Mouse (Mus musculus) lung, embryonic 16.5 days (tissue): Measurements from ENCODE around the gene Zcwpw1. TPM values are rescaled to one million over a fixed set of nuclear protein-coding genes. Genes with fewer than 3 reads are reported as not detected.
A peak's percentile ranks its signal among the peaks of the same experiment; 100 is the strongest.

ENCODE experiments used
- ATAC-seq: fragments of 200-750 bp; cut with Nextera tagmentation; 2 replicates; pipeline ENCODE4 v1.8.0; 2017; ENCODE audit warnings: low read depth, mild to moderate bottlenecking, moderate library complexity
- H3K27ac ChIP-seq: fragments of 300-500 bp; sonication (generic); 2 replicates; pipeline ENCODE4 v1.5.1; 2014; ENCODE audit warnings: mild to moderate bottlenecking, control low read depth, low read length
- H3K27me3 ChIP-seq: fragments of 300-500 bp; sonication (generic); 2 replicates; pipeline ENCODE4 v1.6.1; 2014; ENCODE audit warnings: low read depth, low read length, mixed read lengths; ENCODE audit not compliant: control insufficient read depth, insufficient read depth
- H3K36me3 ChIP-seq: fragments of 300-500 bp; sonication (generic); 2 replicates; pipeline ENCODE4 v1.6.1; 2014; ENCODE audit warnings: low read length; ENCODE audit not compliant: control insufficient read depth, insufficient read depth
- H3K4me1 ChIP-seq: fragments of 300-500 bp; sonication (generic); replicated peaks from 2 replicates; pipeline ENCODE4 v1.6.1; 2014; ENCODE audit warnings: low read length, mixed read lengths; ENCODE audit not compliant: control insufficient read depth, insufficient read depth
- H3K4me2 ChIP-seq: fragments of 300-500 bp; sonication (generic); 2 replicates; pipeline ENCODE4 v1.6.1; 2014; ENCODE audit warnings: low read depth, low read length, control low read depth
- H3K4me3 ChIP-seq: fragments of 300-500 bp; sonication (generic); 2 replicates; pipeline ENCODE4 v1.5.1; 2014; ENCODE audit warnings: mild to moderate bottlenecking, low read length, control low read depth
- H3K9ac ChIP-seq: fragments of 300-500 bp; sonication (generic); 2 replicates; pipeline ENCODE4 v1.6.1; 2014; ENCODE audit warnings: low read length, control low read depth
- H3K9me3 ChIP-seq: fragments of 300-500 bp; sonication (generic); 2 replicates; pipeline ENCODE4 v1.6.1; 2016; ENCODE audit warnings: low read length; ENCODE audit not compliant: control insufficient read depth
- WGBS: fragments of 180-500 bp; shearing (Covaris S2); extraction: QIAGEN DNeasy Blood & Tissue Kit; methylation state at CpG from one replicate; pipeline ENCODE4 v1.1.7; 2014; 5-methylcytosine and 5-hydroxymethylcytosine counted together
- polyA plus RNA-seq: library from polyadenylated mRNA; unstranded; fragments of >200 nt; fragmentation: Nextera tagmentation; extraction: Ambion mirVana; gene quantifications from 2 replicates; pipeline ENCODE4 v1.2.1, GENCODE M21; 2015

Zcwpw1 gene
- polyA plus RNA-seq, 1 experiment from 2014 or later = 24.3 TPM

- Histone ChIP-seq H3K27ac (no peak overlapping the region), H3K36me3 (peaks cover 28% of the 10 kb centered on the region)
- 86% methylated on average over 6 of the region's 6 CpGs for WGBS
Measured at GRCm38 (mm10) chr5:137751988-137752387, 35.6 kb upstream of the Zcwpw1 start.

DNA sequence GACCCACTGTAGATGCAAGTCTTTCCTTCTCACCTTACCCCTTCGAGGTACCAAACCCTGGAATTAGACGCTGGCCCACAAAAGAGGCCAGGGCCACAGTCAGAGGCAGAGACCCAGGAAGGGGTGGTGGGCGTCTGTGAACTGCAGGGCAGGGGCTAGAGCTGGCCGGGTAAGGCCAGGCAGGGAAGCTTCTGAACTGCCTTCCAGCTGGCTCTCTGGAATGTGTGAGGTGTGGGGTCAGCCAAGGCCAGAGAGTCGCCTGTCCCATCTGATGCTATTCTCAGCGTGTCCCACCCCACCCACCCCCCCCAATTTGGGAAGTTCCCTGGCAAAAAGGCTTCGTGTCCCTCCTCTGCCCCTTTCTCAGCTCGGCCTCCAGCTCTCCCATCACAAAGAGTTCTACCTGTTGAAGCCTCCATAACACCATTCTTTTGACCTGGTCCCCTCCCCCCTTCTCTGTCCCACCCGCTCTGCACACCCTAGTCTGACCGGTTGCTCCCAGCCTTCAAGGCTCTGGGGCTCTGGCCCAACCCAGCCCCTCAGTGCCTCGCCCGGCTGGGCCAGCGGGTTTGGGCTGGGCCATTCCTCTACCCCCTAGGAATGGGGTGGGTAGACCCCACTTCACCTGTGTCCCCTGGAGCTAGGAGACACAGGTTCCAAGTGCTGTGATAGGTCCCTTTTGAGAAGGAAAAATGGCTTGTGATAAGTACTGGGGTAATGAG, 34.3 kb upstream of the Zcwpw1 start:
- WGBS = 59% methylated on average over 13 of the region's 13 CpGs
- H3K4me1 ChIP-seq = peaks cover 29% of the 10 kb centered on the region
- ATAC-seq = peak; percentile 41; the same call in 1 of the 2 replicates
- H3K36me3 ChIP-seq = peaks cover 34% of the 10 kb centered on the region
- peak overlapping the region; percentile 39 for H3K27ac ChIP-seq
- 0 out of 2 replicates have a peak overlapping the region, but pooled peaks have one; percentile 0 for H3K9ac ChIP-seq
- no peaks in the 10 kb centered on the region for H3K27me3 ChIP-seq
- no peak overlapping the region for H3K4me3 ChIP-seq
- H3K4me2 ChIP-seq = no peak overlapping the region
- H3K9me3 ChIP-seq = no peaks in the 10 kb centered on the region

More at GRCm38 (mm10) chr5:137751988-137752387, 35.6 kb upstream of the Zcwpw1 start:
- Histone ChIP-seq H3K4me3 (no peak overlapping the region), H3K9me3 (no peaks in the 10 kb centered on the region), H3K4me1 (peaks cover 27% of the 10 kb centered on the region), H3K27me3 (no peaks in the 10 kb centered on the region), H3K4me2 (no peak overlapping the region), H3K9ac (no peak overlapping the region)
- ATAC-seq = no peak

DNA sequence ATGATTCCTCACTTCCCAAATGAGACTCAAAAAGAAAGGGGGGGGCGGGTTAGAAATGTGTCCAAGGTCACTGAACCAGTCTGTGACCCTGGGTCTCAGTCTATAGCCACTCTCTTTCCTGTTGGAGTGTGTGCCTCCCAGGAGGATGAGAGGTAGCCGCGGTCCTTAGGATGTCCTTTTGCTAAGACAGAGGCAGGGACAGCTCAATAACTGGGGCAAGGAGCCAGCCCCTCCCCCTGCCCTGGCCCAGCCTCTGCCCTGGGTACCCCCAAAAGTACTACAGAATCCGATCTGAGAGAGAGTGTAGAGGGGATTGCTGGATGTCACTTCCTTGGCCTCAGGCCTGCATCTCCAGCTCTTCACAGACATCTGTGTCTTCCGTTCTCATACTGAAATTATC, 32.2 kb upstream of the Zcwpw1 start:
- Histone ChIP-seq H3K36me3 (peaks cover 37% of the 10 kb centered on the region), H3K4me2 (no peak overlapping the region), H3K4me3 (no peak overlapping the region), H3K4me1 (peaks cover 21% of the 10 kb centered on the region), H3K9me3 (no peaks in the 10 kb centered on the region), H3K27me3 (no peaks in the 10 kb centered on the region), H3K27ac (peak overlapping the region; percentile 12; the same call in 1 of the 2 replicates), H3K9ac (no peak overlapping the region)
- WGBS = 75% methylated on average over 5 of the region's 5 CpGs
- ATAC-seq = no peak

DNA sequence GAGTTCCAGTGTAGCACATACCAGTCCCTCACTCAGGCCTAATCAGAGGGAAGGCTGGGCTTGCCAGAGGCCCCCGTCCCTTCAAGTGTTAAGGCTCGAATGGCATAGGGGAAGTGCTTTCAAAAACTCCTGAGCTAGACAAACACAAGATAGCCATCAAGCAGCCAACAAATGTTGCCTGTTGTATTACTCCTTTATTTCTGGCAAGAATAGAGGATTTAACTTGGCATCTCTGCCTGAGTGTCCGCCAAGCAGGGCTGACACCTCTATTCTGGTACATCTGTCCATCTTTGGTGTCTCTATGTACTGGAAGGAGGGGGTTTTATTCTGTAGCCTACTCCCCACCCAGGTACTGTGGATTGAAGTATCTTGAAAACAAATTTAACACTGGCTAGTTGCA, 31.5 kb upstream of the Zcwpw1 start:
- Histone ChIP-seq H3K9me3 (no peaks in the 10 kb centered on the region), H3K27me3 (no peaks in the 10 kb centered on the region), H3K27ac (no peak overlapping the region), H3K36me3 (peaks cover 33% of the 10 kb centered on the region), H3K4me2 (no peak overlapping the region), H3K4me3 (no peak overlapping the region), H3K4me1 (peaks cover 21% of the 10 kb centered on the region), H3K9ac (no peak overlapping the region)
- no peak for ATAC-seq
- WGBS = 56% methylated on average over 3 of the region's 3 CpGs

DNA sequence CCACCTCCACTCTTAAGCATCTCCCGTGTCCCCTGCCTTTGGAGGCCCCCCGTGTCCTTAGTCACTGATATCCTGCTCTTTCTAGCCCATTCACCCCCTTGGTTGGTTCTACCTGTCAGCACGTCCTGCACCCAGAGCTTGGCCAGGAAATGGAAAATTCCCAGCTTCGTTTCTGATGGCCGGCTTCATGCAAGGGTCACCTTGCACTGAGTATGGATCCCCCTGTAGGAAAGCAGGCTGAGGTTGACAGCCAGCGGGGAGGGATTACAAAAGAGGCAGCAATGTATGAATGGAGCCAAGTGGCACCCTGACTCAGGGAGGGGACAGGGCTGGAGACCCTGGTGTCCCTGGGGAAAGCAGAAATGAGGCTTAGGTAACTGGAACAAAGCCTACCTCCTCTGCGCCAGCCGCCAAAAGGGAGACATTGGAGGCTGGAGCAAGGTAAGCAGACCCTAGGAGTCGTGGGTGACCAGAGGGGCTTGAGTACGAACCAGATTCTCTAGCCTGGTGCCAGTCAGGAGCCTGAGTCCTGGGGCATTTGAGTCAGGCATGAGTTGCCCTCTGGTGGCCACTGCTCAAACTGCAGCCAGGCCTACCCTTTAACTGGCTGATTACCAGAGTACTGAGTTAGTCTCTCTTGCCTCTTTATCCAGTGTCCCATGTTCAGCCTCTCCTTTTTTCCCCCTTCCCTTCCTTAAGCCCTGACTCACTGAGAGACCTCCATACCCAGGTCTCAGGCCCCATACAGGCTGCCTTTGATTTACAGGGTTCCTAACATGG, 30.5 kb upstream of the Zcwpw1 start:
- WGBS = 41% methylated on average over 10 of the region's 10 CpGs

DNA sequence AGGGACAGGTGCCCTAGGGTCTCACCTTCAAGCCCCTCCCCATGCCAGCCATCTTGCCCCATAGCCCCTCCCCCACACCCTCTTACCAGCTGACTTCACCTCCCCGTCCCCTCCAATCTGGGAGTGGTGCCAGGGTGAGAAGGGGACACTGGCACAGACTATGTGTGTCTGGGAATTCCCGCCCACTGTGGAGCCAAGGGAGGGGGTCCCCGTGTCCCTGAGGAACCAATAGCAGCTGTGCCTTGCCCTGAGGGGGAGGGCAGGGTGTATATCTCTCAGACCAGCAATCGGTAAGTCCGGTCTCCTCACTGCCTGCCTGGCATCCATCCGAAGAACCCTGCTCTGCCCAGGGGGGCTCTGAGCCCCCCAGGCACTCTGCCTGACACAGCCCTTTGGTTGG, 29.7 kb upstream of the Zcwpw1 start:
- 54% methylated on average over 6 of the region's 6 CpGs for whole genome bisulfite sequencing
- Histone ChIP-seq H3K27ac (no peak overlapping the region), H3K4me1 (peaks cover 17% of the 10 kb centered on the region), H3K4me3 (no peak overlapping the region), H3K4me2 (no peak overlapping the region), H3K27me3 (no peaks in the 10 kb centered on the region), H3K9me3 (no peaks in the 10 kb centered on the region), H3K9ac (no peak overlapping the region), H3K36me3 (peaks cover 22% of the 10 kb centered on the region)
- ATAC-seq = 0 out of 2 replicates have a peak, but pooled peaks have one; percentile 29

More for the DNA sequence above, 30.5 kb upstream of the Zcwpw1 start:
- peaks cover 23% of the 10 kb centered on the region for H3K36me3 ChIP-seq
- H3K4me1 ChIP-seq = peaks cover 18% of the 10 kb centered on the region
- H3K4me2 ChIP-seq = no peak overlapping the region
- H3K9me3 ChIP-seq = no peaks in the 10 kb centered on the region
- no peak overlapping the region for H3K4me3 ChIP-seq
- peak; percentile 37; the same call in 1 of the 2 replicates for ATAC-seq
- no peak overlapping the region for H3K27ac ChIP-seq
- no peak overlapping the region for H3K9ac ChIP-seq
- no peaks in the 10 kb centered on the region for H3K27me3 ChIP-seq

DNA sequence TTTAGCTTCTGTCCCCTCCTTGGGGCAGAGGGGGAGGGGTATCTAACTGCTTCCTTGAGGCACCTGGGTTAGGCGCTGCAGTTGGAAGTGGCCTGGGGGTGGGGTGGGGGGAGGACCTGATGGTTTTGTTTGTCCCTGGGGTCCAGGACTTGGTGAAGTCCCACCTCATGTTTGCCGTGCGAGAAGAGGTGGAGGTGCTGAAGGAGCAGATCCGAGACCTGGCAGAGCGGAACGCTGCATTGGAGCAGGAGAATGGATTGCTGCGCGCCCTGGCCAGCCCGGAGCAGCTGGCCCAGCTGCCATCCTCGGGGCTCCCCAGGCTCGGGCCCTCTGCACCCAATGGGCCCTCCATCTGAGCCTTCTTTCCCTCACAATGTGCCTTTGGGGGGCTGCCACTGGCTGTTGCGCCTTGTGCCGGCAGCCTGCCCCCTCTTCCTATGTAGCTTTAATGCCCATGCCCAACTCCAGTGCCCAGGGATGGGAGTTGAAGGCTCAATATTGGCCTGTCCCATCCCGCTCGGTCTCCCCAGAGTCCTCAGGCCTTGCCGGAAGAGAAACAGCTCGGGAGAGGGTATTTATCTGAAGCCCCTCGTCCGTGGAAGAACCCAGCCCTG, 28.6 kb upstream of the Zcwpw1 start:
- ATAC-seq = no peak
- Histone ChIP-seq H3K4me1 (peaks cover 14% of the 10 kb centered on the region), H3K27me3 (no peaks in the 10 kb centered on the region), H3K4me2 (no peak overlapping the region), H3K27ac (no peak overlapping the region), H3K36me3 (peaks cover 15% of the 10 kb centered on the region), H3K9me3 (no peaks in the 10 kb centered on the region), H3K9ac (no peak overlapping the region), H3K4me3 (no peak overlapping the region)
- WGBS = 90% methylated on average over 19 of the region's 19 CpGs

DNA sequence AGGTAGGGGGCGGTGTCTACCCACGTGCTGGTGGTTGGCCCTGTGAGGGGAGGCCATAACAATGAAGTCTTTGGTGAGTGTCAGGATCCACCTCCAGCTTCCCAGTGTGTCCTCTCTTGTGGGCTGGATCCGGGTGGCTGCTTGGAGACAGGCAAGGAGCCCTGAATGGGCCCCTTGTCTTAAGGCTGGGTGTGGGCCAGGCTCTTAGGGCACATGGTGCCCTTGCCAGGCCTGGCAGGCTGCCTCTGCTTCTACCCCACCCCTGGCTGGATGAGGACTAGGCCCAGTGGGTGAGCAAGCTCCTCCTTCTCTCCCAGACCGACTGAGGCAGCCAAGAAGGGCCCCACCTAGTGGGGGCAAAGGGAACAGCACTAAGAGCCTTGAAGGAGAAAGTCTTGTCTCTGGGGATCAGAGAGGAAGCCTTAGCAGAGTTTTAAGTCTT, 27.6 kb upstream of the Zcwpw1 start:
- peak overlapping the region; percentile 11; the same call in 1 of the 2 replicates for H3K27ac ChIP-seq
- peaks cover 12% of the 10 kb centered on the region for H3K36me3 ChIP-seq
- peak; percentile 90 for ATAC-seq
- H3K4me1 ChIP-seq = peaks cover 14% of the 10 kb centered on the region
- no peaks in the 10 kb centered on the region for H3K27me3 ChIP-seq
- no peak overlapping the region for H3K9ac ChIP-seq
- H3K4me3 ChIP-seq = no peak overlapping the region
- no peak overlapping the region for H3K4me2 ChIP-seq
- 32% methylated on average over 4 of the region's 4 CpGs for whole genome bisulfite sequencing
- no peaks in the 10 kb centered on the region for H3K9me3 ChIP-seq
